Mouse (Mus musculus): ENCODE results near the gene Clip4. TPM values are rescaled to one million over a fixed set of nuclear protein-coding genes. Genes with fewer than 3 reads are reported as not detected.
A peak's percentile ranks its signal among the peaks of the same experiment; 100 is the strongest.

Gene Clip4
- total and polyA plus RNA-seq, 3 experiments, result 0.23 TPM; not detected in 2

- Histone ChIP-seq H3K9ac (ENCODE audit: insufficient read depth, low read depth) (no peak overlapping the region), H3K4me3 (replicated peaks in 1 of 3; ENCODE audit: low read depth in 2 of 3, low read length in 2 of 3, poor library complexity in 1 of 3) (no peak overlapping the region), H3K27me3 (replicated peaks) (no peaks in the 10 kb centered on the region), H3K36me3 (replicated peaks in 1 of 2; ENCODE audit: control insufficient read depth in 1 of 2, insufficient read depth in 1 of 2, low read length in 1 of 2) (no peaks in the 10 kb centered on the region), H3K27ac (ENCODE audit: insufficient read depth, low read depth) (no peak overlapping the region), H3K79me2 (replicated peaks; ENCODE audit: control insufficient read depth, extremely low read depth, insufficient read depth, poor library complexity, severe bottlenecking) (no peaks in the 10 kb centered on the region), H3K4me1 (ENCODE audit: control insufficient read depth in 1 of 2, insufficient read depth in 2 of 2) (peaks cover 5 to 38% of the 10 kb centered on the region in 2 experiments), H3K4me2 (ENCODE audit: insufficient read depth, low read depth, poor library complexity, severe bottlenecking) (no peak overlapping the region), H3K9me3 (replicated peaks; ENCODE audit: low read length) (peaks cover 10% of the 10 kb centered on the region)
- TF ChIP-seq RAD21 (IDR thresholded peaks at IDR 0.05; ENCODE audit: low read depth, low read length) (no peak), IRF4 (IDR thresholded peaks at IDR 0.05; ENCODE audit: low read depth, low read length) (peak; percentile 45; the same call in 1 of the 2 replicates), JUND (conservative IDR thresholded peaks at IDR 0.05; ENCODE audit: low read depth, low read length) (no peak; the same call in 1 of the 2 replicates), POLR2AphosphoS2 (IDR thresholded peaks at IDR 0.05; ENCODE audit: low read depth, low read length) (no peak), ZNF384 (IDR thresholded peaks at IDR 0.05; ENCODE audit: low read depth, low read length) (peak; percentile 93), E2F4 (IDR thresholded peaks at IDR 0.05; ENCODE audit: insufficient replicate concordance, low read depth, low read length) (no peak), SIN3A (IDR thresholded peaks at IDR 0.05; ENCODE audit: low read length) (no peak), CTCF (conservative IDR thresholded peaks at IDR 0.05 in 1 of 2, IDR thresholded peaks at IDR 0.05 in 1 of 2; ENCODE audit: low read depth in 2 of 2, low read length in 2 of 2) (no peak), BHLHE40 (IDR thresholded peaks at IDR 0.05; ENCODE audit: low read depth, low read length) (0 out of 2 replicates have a peak, but pooled peaks have one; percentile 17), SMC3 (IDR thresholded peaks at IDR 0.05; ENCODE audit: low read depth, low read length) (no peak)
- DNase-seq (ENCODE audit: extremely low read depth), result peak; percentile 59
- dilution Hi-C loops (cut with MboI; ENCODE audit: extremely low pct_ligation_motif_present, extremely low pct_unique_long_range_greater_than_20kb, low sequenced_read_pairs), result no loop called here
- in situ Hi-C loops (cut with MboI; ENCODE audit: low pct_ligation_motif_present, low pct_unique_long_range_greater_than_20kb, low sequenced_read_pairs), result loop anchor here (25.0 kb wide), 1 partner anchor 301 kb away; the partner anchor contains the start of gene Spdya
These were observed 94.6 kb downstream of the Clip4 start for GRCm38 (mm10) chr17:71862895-71863294.

- Histone ChIP-seq H3K27me3 (replicated peaks) (no peaks in the 10 kb centered on the region), H3K4me1 (ENCODE audit: control insufficient read depth in 1 of 2, insufficient read depth in 2 of 2) (peaks cover 5 to 43% of the 10 kb centered on the region in 2 experiments), H3K9me3 (replicated peaks; ENCODE audit: low read length) (peaks cover 10% of the 10 kb centered on the region), H3K4me3 (replicated peaks in 1 of 3; ENCODE audit: low read depth in 2 of 3, low read length in 2 of 3, poor library complexity in 1 of 3) (no peak overlapping the region), H3K4me2 (ENCODE audit: insufficient read depth, low read depth, poor library complexity, severe bottlenecking) (no peak overlapping the region), H3K79me2 (replicated peaks; ENCODE audit: control insufficient read depth, extremely low read depth, insufficient read depth, poor library complexity, severe bottlenecking) (no peaks in the 10 kb centered on the region), H3K36me3 (replicated peaks in 1 of 2; ENCODE audit: control insufficient read depth in 1 of 2, insufficient read depth in 1 of 2, low read length in 1 of 2) (no peaks in the 10 kb centered on the region), H3K9ac (ENCODE audit: insufficient read depth, low read depth) (no peak overlapping the region), H3K27ac (ENCODE audit: insufficient read depth, low read depth) (no peak overlapping the region)
- in situ Hi-C loops (cut with MboI; ENCODE audit: low pct_ligation_motif_present, low pct_unique_long_range_greater_than_20kb, low sequenced_read_pairs), result loop anchor here (25.0 kb wide), 1 partner anchor 302 kb away; the partner anchor contains the start of gene Spdya
- dilution Hi-C loops (cut with MboI; ENCODE audit: extremely low pct_ligation_motif_present, extremely low pct_unique_long_range_greater_than_20kb, low sequenced_read_pairs), result no loop called here
- TF ChIP-seq ZNF384 (IDR thresholded peaks at IDR 0.05; ENCODE audit: low read depth, low read length), result no peak
- no peak for TF ChIP-seq GABPA (IDR thresholded peaks at IDR 0.05; ENCODE audit: insufficient replicate concordance, low read depth, low read length)
- TF ChIP-seq EP300 (IDR thresholded peaks at IDR 0.05; ENCODE audit: low read length), result no peak
- TF ChIP-seq MXI1 (IDR thresholded peaks at IDR 0.05; ENCODE audit: low read depth, low read length), result no peak
- TF ChIP-seq MYC (IDR thresholded peaks at IDR 0.05; ENCODE audit: low read depth, low read length), result no peak
- DNase-seq (ENCODE audit: extremely low read depth), result no peak
These were observed 95.8 kb downstream of the Clip4 start for GRCm38 (mm10) chr17:71864039-71864438.

Measured in CH12.LX (cell line).